Mouse (Mus musculus) embryonic facial prominence, embryonic 12.5 days (tissue): ENCODE measurements around the gene Pax8. TPM values are rescaled to one million over a fixed set of nuclear protein-coding genes. Genes with fewer than 3 reads are reported as not detected.

Experiments used
- ATAC-seq: fragments of 200-750 bp; cut with Nextera tagmentation; 2 replicates; pipeline ENCODE4 v1.8.0; 2017; ENCODE audit not compliant: insufficient number of reproducible peaks, insufficient read depth, low FRiP score, low TSS enrichment
- H3K27ac ChIP-seq: fragments of 300-500 bp; sonication (generic); 2 replicates; pipeline ENCODE4 v1.5.1; 2016; ENCODE audit warnings: mild to moderate bottlenecking
- H3K27me3 ChIP-seq: fragments of 300-500 bp; sonication (generic); 2 replicates; pipeline ENCODE4 v1.6.1; 2016; ENCODE audit warnings: mild to moderate bottlenecking, moderate library complexity
- H3K36me3 ChIP-seq: fragments of 300-500 bp; sonication (generic); 2 replicates; pipeline ENCODE4 v1.6.1; 2016; ENCODE audit warnings: mild to moderate bottlenecking
- H3K4me1 ChIP-seq: fragments of 300-500 bp; sonication (generic); 2 replicates; pipeline ENCODE4 v1.6.1; 2016
- H3K4me2 ChIP-seq: fragments of 300-500 bp; sonication (generic); replicated peaks from 2 replicates; pipeline ENCODE4 v1.6.1; 2016; ENCODE audit warnings: mild to moderate bottlenecking, moderate library complexity
- H3K4me3 ChIP-seq: fragments of 300-500 bp; sonication (generic); 2 replicates; pipeline ENCODE4 v1.5.1; 2016; ENCODE audit warnings: mild to moderate bottlenecking
- H3K9ac ChIP-seq: fragments of 300-500 bp; sonication (generic); 2 replicates; pipeline ENCODE4 v1.6.1; 2016; ENCODE audit warnings: mild to moderate bottlenecking, moderate library complexity
- H3K9me3 ChIP-seq: fragments of 300-500 bp; sonication (generic); 2 replicates; pipeline ENCODE4 v1.6.1; 2016; ENCODE audit warnings: mild to moderate bottlenecking, moderate library complexity
- WGBS: fragments of 180-500 bp; shearing (Covaris S2); methylation state at CpG from one replicate; pipeline ENCODE4 v1.1.7; 2016; 5-methylcytosine and 5-hydroxymethylcytosine counted together
- polyA plus RNA-seq: library from polyadenylated mRNA; unstranded; fragments of >200 nt; fragmentation: Nextera tagmentation; extraction: Ambion mirVana; gene quantifications from 2 replicates; pipeline ENCODE4 v1.2.1, GENCODE M21; 2016

The Pax8 gene
- polyA plus RNA-seq = 0.27 and 0.29 TPM in 2 replicates

DNA sequence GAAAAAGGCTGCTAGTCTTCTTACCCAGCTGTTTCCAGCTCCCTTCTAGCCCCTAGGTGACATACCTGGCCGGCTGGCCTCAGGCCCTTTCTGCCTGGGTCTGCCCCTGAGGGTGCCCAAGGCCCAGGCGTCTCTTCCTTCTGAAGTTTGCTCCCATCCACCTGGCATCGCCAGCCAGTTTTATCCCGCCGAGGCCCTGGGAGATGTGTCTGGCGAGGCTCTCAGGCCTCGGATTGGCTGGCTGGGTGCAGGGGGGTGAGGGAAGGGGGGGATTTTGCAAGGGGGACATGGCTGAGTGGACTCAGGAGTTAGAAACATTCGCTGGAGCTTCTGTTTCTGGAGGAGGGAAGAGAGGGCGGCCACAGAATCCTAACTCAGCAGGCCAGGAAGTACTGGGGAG is at the start of gene Pax8:
Gene Pax8, minus strand, starts transcription at position 180 of the 400 bp plus-strand sequence.
- 8% methylated on average over 9 of the region's 9 CpGs for WGBS
- H3K36me3 ChIP-seq = no peaks in the 10 kb centered on the region
- no peaks in the 10 kb centered on the region for H3K9me3 ChIP-seq
- ATAC-seq = no peak
- H3K27ac ChIP-seq = no peak within 1 kb of the TSS
- peaks cover 54% of the 10 kb centered on the region for H3K27me3 ChIP-seq
- H3K4me1 ChIP-seq = peaks cover 4% of the 10 kb centered on the region; the same call in 1 of the 2 replicates
- H3K9ac ChIP-seq = no peak within 1 kb of the TSS
- H3K4me2 ChIP-seq = peak within 1 kb of the TSS; percentile 46; the same call in 1 of the 2 replicates
- H3K4me3 ChIP-seq = peak within 1 kb of the TSS; percentile 25; the same call in 1 of the 2 replicates

DNA sequence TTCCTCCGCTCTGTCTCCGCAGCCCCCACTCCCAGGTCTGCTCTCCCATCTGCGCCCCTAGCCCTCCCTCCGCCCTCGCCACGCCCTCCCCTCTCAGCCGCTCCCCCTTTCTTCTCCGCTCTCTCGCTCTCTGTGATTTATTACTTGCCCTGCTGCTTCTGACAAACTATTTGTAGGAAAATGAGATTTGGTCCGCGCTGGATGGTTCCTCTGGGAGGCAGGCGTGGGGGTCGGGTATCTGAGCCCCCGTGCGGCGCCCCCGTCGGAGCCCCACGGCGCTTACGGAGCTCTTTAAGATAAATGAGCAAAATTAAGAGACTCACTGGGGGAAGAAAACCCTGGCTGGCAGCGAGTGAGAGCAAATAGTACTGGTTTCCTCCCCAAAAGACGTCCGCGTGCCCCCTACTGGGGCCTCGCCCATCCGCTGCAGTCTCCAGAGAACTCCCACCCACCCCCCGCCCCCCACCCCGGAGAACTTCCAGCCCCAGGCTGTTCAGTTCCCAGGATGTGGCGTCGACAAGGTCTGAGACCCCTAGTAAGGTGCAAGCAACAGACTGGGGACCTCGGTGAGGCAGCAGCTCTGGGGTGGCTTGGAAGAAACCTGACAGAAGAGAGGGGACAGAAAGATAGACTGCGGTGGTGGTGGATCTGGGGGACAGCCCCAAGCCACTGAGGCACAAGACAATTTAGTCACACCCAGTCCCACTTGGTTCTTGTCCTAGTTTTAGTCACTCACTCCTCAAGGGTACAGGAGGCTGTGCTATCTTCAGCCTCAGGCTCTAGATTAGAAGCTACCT is 46.2 kb upstream of the Pax8 start:
- peak overlapping the region; percentile 68 for H3K4me2 ChIP-seq
- H3K9me3 ChIP-seq = no peaks in the 10 kb centered on the region
- peak overlapping the region; percentile 41 for H3K4me3 ChIP-seq
- peaks cover 5% of the 10 kb centered on the region for H3K4me1 ChIP-seq
- H3K27me3 ChIP-seq = 0 out of 2 replicates have a peak, but pooled peaks cover 5% of the 10 kb centered on the region
- peak overlapping the region; percentile 69 for H3K27ac ChIP-seq
- peak overlapping the region; percentile 40 for H3K9ac ChIP-seq
- no peaks in the 10 kb centered on the region for H3K36me3 ChIP-seq
- ATAC-seq = peak; percentile 78
- 1% methylated on average over 33 of the region's 33 CpGs for WGBS

- H3K4me1 ChIP-seq = peaks cover 5% of the 10 kb centered on the region
- 35% methylated on average over 9 of the region's 9 CpGs for WGBS
- peak overlapping the region; percentile 41 for H3K4me3 ChIP-seq
- H3K36me3 ChIP-seq = no peaks in the 10 kb centered on the region
- H3K9me3 ChIP-seq = no peaks in the 10 kb centered on the region
- H3K9ac ChIP-seq = peak overlapping the region; percentile 40
- H3K27me3 ChIP-seq = 0 out of 2 replicates have a peak, but pooled peaks cover 5% of the 10 kb centered on the region
- peak overlapping the region; percentile 68 for H3K4me2 ChIP-seq
- H3K27ac ChIP-seq = no peak overlapping the region
- no peak for ATAC-seq
These were observed 45.3 kb upstream of the Pax8 start for GRCm38 (mm10) chr2:24520576-24521272.

DNA sequence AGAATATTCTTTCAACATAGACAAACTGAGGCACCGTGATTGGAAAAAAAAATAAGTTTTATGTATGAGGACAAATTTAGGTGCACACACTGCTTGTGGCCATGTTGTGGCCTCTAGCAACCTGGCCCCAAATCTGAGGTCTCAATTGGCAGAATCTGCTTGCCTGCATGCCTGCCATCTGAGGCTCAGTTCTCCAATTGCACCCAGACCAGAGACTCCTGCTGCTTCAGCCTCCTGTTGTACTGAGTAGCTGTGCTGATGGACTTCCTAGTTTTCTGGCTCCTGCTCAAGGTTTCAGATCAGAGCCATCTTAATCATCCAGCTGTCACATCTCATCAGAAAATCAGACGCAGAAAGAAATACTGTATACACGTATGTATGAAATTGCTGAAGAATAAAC is 41.5 kb upstream of the Pax8 start:
- H3K9ac ChIP-seq = no peak overlapping the region
- H3K4me1 ChIP-seq = peaks cover 4% of the 10 kb centered on the region
- ATAC-seq = no peak
- H3K27me3 ChIP-seq = 0 out of 2 replicates have a peak, but pooled peaks cover 5% of the 10 kb centered on the region
- H3K9me3 ChIP-seq = no peaks in the 10 kb centered on the region
- 85% methylated on average over 3 of the region's 3 CpGs for WGBS
- H3K4me3 ChIP-seq = no peak overlapping the region
- H3K27ac ChIP-seq = no peak overlapping the region
- no peak overlapping the region for H3K4me2 ChIP-seq
- no peaks in the 10 kb centered on the region for H3K36me3 ChIP-seq

- Histone ChIP-seq H3K36me3 (no peaks in the 10 kb centered on the region), H3K4me1 (no peaks in the 10 kb centered on the region; the same call in 1 of the 2 replicates), H3K27ac (no peak overlapping the region), H3K27me3 (no peaks in the 10 kb centered on the region), H3K9ac (no peak overlapping the region), H3K9me3 (no peaks in the 10 kb centered on the region), H3K4me3 (no peak overlapping the region), H3K4me2 (no peak overlapping the region)
- WGBS = 89% methylated on average over 3 of the region's 3 CpGs
- no peak for ATAC-seq
These were observed 32.0 kb upstream of the Pax8 start for GRCm38 (mm10) chr2:24507359-24507758.

DNA sequence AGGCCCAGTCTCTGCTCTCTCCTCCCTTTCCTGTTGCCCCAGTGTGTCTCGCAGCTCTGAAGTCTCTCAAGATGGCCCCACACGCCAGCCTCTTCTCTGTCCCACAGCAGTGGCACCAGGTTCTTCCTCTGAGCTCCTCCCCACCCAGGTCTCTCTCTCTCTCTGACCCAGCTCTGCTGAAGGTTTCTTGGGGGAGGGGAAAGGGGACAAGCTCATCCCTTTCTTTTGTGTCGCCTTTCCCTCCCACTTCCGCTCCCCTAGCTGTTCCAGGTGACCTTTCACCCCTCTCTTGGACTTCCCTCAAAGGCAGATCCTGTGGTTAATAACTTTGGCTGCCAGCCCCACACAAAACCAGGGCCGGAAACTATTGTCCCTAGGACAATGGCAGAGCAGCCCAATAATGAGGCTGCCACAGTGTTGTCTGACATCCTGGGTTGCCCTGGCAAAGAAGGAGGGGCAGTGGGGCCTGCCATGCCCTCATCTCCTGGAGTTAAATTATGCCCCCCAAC is 27.6 kb upstream of the Pax8 start:
- Histone ChIP-seq H3K4me2 (no peak overlapping the region), H3K9ac (no peak overlapping the region), H3K36me3 (no peaks in the 10 kb centered on the region), H3K9me3 (no peaks in the 10 kb centered on the region), H3K4me3 (no peak overlapping the region), H3K4me1 (peaks cover 5% of the 10 kb centered on the region; the same call in 1 of the 2 replicates), H3K27me3 (no peaks in the 10 kb centered on the region), H3K27ac (no peak overlapping the region)
- WGBS = 37% methylated on average over 5 of the region's 5 CpGs
- ATAC-seq = 0 out of 2 replicates have a peak, but pooled peaks have one; percentile 28

DNA sequence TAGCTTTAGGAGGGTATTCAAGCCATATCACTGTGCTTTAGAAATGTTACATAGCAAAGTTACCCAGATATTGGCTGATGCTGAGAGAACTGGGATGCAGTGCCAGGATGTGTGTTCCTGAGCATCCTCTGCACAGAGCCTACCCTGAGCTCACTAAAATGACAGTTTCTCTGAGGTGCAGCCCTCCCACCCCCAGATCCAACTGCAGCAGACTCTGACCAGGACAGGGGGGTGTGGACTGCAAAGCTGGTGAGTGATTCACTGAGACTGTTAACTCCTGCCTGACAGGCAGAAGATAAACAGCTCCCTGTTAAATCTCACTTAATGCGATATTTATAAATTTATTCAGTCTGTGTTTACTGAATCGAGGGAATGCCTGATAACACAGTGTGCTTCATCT is 25.5 kb upstream of the Pax8 start:
- no peaks in the 10 kb centered on the region for H3K9me3 ChIP-seq
- H3K27me3 ChIP-seq = no peaks in the 10 kb centered on the region
- no peak overlapping the region for H3K27ac ChIP-seq
- 83% methylated on average over 2 of the region's 2 CpGs for WGBS
- no peak for ATAC-seq
- H3K4me2 ChIP-seq = no peak overlapping the region
- H3K4me3 ChIP-seq = no peak overlapping the region
- no peaks in the 10 kb centered on the region for H3K36me3 ChIP-seq
- no peak overlapping the region for H3K9ac ChIP-seq
- H3K4me1 ChIP-seq = peaks cover 5% of the 10 kb centered on the region; the same call in 1 of the 2 replicates

GRCm38 (mm10) chr2:24490564-24490963 is 15.2 kb upstream of the Pax8 start:
- 43% methylated on average over 6 of the region's 6 CpGs for WGBS
- no peaks in the 10 kb centered on the region for H3K9me3 ChIP-seq
- H3K4me1 ChIP-seq = no peaks in the 10 kb centered on the region
- H3K27ac ChIP-seq = no peak overlapping the region
- H3K4me3 ChIP-seq = no peak overlapping the region
- no peak overlapping the region for H3K4me2 ChIP-seq
- no peaks in the 10 kb centered on the region for H3K36me3 ChIP-seq
- ATAC-seq = no peak
- no peaks in the 10 kb centered on the region for H3K27me3 ChIP-seq
- no peak overlapping the region for H3K9ac ChIP-seq

GRCm38 (mm10) chr2:24488660-24489059 is 13.3 kb upstream of the Pax8 start:
- Histone ChIP-seq H3K4me1 (no peaks in the 10 kb centered on the region), H3K27ac (no peak overlapping the region), H3K9ac (no peak overlapping the region), H3K9me3 (no peaks in the 10 kb centered on the region), H3K27me3 (no peaks in the 10 kb centered on the region), H3K4me3 (no peak overlapping the region), H3K4me2 (no peak overlapping the region), H3K36me3 (no peaks in the 10 kb centered on the region)
- WGBS = 60% methylated on average over 3 of the region's 3 CpGs
- ATAC-seq = no peak

GRCm38 (mm10) chr2:24487056-24487825 is 11.8 kb upstream of the Pax8 start:
- no peaks in the 10 kb centered on the region for H3K27me3 ChIP-seq
- 50% methylated on average over 4 of the region's 4 CpGs for WGBS
- H3K27ac ChIP-seq = no peak overlapping the region
- H3K4me3 ChIP-seq = no peak overlapping the region
- H3K36me3 ChIP-seq = no peaks in the 10 kb centered on the region
- H3K9me3 ChIP-seq = no peaks in the 10 kb centered on the region
- no peak overlapping the region for H3K9ac ChIP-seq
- H3K4me1 ChIP-seq = no peaks in the 10 kb centered on the region
- no peak for ATAC-seq
- no peak overlapping the region for H3K4me2 ChIP-seq

DNA sequence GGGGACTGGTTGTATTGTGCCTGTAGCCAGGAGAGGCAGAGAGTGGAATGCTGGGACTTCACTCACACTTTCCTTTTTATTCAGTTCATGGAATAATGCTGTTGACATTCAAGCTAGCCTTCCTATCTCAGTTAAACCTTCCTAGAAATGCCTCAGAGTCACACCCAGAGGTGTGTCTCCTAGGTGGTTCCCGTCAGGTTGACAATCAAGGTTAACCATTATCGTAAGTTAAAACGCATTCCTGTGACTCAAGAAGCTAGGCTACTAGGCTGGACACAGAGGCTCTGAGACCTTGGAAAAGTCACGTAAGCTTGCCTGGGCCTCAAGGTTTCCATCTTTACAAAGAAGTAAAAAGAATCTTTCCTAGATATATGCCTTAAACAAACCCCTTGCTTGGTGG is 10.0 kb upstream of the Pax8 start:
- no peak for ATAC-seq
- no peaks in the 10 kb centered on the region for H3K27me3 ChIP-seq
- H3K27ac ChIP-seq = no peak overlapping the region
- no peak overlapping the region for H3K4me2 ChIP-seq
- 90% methylated on average over 4 of the region's 4 CpGs for WGBS
- H3K9me3 ChIP-seq = no peaks in the 10 kb centered on the region
- H3K9ac ChIP-seq = no peak overlapping the region
- no peak overlapping the region for H3K4me3 ChIP-seq
- H3K36me3 ChIP-seq = no peaks in the 10 kb centered on the region
- no peaks in the 10 kb centered on the region for H3K4me1 ChIP-seq
